Mouse (Mus musculus) embryonic stem cell, embryonic (primary cell): ENCODE data around the gene Pifo.
"Not testable (repeated sequence)": the region's sequence is repeated elsewhere in the genome, so short reads cannot be mapped to it uniquely, and the experiment has no call there.

Source experiments
- CTCF ChIA-PET, 4 experiments: fragments of 300-600 bp in 2 of 4; fragments of 350-600 bp in 2 of 4; sonication (Branson Sonifier 250); formaldehyde crosslinking; loops; one replicate each; lab custom pipeline; 2022; ENCODE audit warnings: inconsistent platforms in 2 of 4; lab: Charles Lee
- POLR2A ChIA-PET, 4 experiments: fragments of 300-600 bp in 2 of 4; fragments of 350-600 bp in 2 of 4; sonication (Branson Sonifier 250); formaldehyde crosslinking; loops; one replicate each; lab custom pipeline; 2022; ENCODE audit warnings: antibody characterized with exemption in 4 of 4, inconsistent platforms in 1 of 4; lab: Charles Lee

The Pifo gene

DNA sequence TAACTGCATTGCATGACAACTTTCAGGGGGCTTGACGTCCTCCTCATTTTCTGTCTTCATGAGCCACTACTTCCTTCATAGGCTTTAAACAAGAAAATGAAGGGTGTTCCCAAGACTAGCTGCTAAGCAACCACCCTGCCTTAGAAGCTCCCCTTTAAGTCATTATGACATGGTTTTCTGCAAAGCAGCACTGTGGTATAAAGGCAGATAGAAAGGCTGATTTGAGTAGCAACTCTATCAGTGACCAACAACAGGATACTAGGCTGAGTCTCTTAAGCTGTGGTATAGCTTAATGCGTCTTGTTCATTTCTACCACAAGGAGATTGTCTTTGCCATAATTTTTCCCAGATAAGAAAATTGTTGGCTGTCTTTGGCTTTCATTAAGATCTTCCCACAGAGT, at the start of gene Pifo:
Gene Pifo (minus strand): TSS at position 101 of the 400 bp plus-strand sequence.
- ChIA-PET POLR2A (no interaction called here), CTCF (no interaction called here)

DNA sequence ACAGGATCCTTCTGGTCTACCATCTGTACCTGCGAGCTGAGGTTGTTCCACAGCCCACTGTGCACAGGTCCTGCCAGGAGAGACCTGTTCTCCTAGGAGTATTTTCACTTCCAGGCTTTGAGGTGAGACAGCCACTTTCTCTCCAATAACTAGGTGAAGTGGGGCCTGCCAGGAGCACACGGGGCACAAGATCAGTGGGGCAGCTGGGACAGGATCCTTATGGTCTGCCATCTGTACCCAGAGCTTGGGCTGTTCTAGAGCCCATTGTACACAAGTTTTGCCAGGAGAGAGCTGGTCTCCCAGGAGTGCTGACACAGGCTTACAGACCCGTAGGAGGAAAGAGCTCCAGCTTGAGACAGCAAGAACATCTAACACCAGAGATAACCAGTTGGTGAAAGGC, 43.5 kb upstream of the Pifo start:
- ChIA-PET POLR2A (no interaction called here), CTCF (no interaction called here)

DNA sequence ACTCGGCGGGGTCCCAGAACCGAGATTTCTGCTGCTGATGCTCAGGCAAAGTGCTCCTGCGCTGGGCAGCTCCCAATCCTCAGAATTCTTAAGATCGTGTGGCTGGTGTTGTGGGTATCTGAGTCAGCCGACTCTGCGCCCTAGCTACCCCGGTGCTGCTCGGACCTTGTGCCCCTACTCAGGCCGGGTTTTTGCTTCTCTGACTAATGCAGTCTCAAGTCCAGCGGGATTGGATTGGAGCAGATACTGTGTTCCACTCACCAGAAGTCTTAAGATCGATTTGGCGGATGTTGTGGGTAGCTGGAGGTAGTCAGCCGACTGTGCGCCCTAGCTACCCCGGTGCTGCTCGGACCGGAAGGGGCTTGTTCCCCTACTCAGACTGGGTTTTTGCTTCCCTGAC, 37.5 kb upstream of the Pifo start:
- POLR2A ChIA-PET: no interaction called here
- CTCF ChIA-PET: interaction anchor here in 2 of 4 experiments (1.4 to 1.5 kb wide), 2 partner anchors 16 kb away, joined by 5 read pairs; no protein-coding TSS in a partner anchor

DNA sequence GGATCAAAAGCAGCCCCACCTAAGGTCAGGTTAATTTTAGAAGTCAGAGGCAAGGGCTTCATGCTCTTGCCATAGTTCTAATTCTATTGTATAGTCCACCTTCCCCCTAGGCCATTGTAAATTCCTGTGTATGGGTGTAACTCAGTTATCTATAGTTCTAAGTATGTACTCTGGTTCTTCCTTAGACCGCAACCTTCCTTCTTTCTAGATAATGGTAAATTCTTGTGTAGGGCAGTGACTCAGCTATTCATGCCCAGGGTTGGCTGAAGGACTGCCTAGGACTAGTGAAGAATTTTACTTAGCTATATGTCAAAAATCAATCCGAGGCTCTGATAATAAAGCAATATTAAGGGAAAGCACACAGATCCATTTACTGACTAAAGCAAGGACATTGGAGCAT, 25.9 kb upstream of the Pifo start:
- ChIA-PET POLR2A (no interaction called here), CTCF (no interaction called here)

DNA sequence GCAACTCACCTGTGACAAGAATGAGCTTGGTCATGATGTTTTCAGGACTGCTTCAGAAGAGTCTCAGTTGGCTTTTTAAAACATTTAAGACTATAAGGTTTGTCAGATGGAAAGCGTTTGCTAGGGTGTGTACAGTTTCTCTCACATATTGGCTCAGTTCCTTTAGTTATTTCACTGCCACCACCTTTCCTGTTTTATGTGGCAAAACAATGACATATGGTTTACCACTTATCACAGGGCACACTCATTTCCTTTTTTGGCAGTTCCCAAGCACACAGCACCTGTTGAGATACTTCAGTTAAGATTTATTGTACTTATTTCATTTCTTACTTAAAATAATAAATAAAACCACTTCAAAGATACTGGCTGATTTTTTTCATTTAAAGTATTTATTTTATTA, 18.3 kb upstream of the Pifo start, which contains the start of gene Chil5:
Gene Chil5 (minus strand): TSS at position 34 of the 400 bp plus-strand sequence.
- CTCF ChIA-PET: no interaction called here
- POLR2A ChIA-PET: no interaction called here

DNA sequence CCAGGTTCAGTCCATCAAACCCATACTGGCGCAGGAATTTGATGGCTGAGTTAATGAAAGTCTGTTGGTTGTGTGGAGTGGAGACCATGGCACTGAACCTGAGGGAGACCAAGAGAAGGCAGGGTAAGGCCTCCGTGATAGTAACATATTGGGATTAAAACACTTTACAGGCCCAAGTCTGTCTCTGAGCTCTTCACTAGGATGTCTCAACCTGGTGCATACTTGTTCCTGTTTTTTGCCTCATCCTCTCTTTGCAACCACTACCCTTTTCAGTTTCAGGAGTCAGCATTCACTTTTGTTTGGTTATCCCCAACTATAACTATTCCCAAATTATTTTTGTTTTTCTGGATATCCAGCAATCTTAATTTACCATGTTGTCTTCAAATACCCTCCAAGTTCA, 9.7 kb upstream of the Pifo start:
- ChIA-PET POLR2A (no interaction called here), CTCF (no interaction called here)

DNA sequence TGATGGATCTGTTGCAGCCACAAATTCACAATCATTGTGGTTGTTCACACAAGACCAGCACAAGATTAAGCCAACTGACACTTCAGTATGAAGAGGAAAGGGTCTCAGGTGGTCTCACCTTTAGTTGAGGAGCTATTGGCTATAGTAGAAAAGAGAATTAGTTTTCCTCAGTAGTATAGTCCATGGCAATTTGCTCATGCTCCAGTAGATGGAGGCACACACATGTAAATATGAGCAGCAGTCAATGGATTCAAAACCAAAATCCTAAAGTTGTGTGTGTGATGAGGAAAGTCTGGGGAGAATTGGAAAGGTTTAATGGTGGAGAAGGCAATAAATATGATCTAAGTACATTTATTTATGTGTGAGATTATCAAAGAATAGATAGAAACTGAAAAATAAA, 7.4 kb upstream of the Pifo start:
- POLR2A ChIA-PET: no interaction called here

DNA sequence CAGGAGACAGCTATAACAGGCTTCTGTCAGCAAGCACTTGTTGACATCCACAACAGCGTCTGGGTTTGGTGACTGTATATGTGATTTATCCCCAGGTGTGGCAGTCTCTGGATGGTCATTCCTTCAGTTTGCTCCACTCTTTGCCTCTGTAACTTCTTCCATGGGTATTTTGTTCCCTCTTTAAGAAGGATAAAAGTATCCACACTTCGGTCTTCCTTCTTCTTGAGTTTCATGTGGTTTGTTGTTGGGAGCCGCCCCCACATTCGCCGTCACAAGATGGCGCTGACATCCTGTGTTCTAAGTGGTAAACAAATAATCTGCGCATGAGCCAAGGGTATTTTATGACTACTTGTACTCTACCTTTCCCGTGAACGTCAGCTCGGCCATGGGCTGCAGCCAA, 11.1 kb downstream of the Pifo start:
- CTCF ChIA-PET: not testable (repeated sequence)
- POLR2A ChIA-PET: interaction anchor here in 1 of 4 experiments (0.6 kb wide), 1 partner anchor 1666 kb away, joined by 3 read pairs; no protein-coding TSS in a partner anchor

More for the DNA sequence above, 7.4 kb upstream of the Pifo start:
- CTCF ChIA-PET: interaction anchor here in 1 of 4 experiments (0.6 kb wide), 1 partner anchor 109 kb away, joined by 4 read pairs; no protein-coding TSS in a partner anchor

DNA sequence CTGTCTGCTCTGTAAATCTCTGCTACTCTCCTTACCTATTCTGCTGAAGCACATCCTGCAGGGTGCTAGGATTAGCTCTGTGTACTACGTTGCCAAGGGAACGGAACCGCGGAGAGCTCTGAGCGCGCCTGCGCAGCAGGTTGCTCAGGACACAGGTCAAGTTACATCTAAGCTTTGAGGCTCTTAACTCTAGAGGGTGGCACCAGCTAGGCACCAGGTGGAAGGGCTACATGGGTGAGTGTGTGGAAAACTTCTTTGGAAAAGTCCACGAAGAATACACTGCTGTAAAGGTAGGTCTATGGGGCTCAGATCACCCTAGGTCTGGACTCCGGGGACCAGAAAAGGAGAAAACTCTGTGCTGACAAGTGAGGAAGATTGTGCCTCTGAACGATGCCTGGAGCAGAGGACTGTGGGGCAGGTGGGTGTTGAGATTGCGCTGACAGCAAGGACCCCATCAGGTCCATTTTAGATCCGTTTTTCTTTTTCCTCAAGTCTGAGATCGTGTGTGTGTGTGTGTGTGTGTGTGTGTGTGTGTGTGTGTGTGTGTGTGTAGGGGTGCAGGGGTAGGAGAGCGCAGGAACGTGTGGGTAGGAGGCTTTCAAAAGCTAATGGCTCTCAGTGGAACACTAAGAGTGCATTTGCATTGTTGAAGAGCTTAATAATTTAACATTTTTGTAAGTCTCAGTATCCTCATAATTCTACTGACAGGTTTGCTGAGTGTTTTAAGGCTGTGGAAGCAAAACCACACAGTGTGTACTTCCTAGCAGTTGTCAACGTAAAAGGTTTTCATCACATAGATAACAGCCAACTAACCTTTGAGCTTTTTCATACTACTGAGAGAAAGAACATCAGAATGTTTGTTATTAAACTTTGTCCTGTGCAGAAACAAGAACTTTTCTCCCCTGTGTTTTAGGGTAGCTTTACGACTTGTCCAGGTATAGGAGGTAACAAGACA, 12.8 kb downstream of the Pifo start:
- ChIA-PET CTCF (interaction anchor here (0.7 to 1.4 kb wide), 5 partner anchors 11 to 327 kb away, joined by 3 to 4 read pairs (median 3); no protein-coding TSS in a partner anchor), POLR2A (interaction anchor here in 3 of 4 experiments (0.6 to 1.5 kb wide), 5 partner anchors 10 to 546 kb away, joined by 3 to 5 read pairs (median 3); partner anchors contain the start of genes Wdr77 (in 2 of the 3), Cept1 (in 1 of the 3) and Dram2 (in 1 of the 3))

DNA sequence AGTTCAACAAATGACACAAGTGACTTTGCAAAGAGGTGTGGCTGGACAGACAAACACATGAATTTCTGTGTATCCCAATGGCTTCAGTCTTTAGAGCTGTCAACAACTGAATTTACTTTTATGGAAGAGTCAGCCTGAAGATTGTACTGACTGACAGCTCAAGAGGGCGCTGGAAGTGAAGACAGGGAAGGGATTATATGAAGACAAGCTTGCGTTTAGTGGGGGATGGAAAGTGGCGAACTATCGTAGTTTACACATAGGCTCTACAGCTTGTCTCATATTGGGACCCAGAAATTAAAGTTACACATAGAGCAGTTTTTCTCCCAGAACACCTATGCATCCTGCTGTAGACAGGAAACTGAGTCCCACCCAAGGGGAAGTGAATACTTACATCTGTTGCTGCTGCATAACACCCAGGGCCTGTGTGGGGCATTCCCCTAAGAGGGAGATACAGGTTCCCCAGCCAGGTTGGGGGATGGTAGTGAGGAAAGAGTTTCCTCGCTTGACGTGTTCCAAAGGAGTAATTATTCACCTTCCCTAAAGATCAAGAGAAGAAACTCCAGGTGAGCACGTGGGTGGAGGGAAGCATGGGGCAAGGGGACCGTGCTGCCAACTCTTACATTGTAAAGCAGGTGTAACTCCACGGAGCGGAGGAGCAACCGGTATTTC, 13.6 kb downstream of the Pifo start:
- CTCF ChIA-PET: interaction anchor here in 3 of 4 experiments (0.7 to 1.4 kb wide), 4 partner anchors 10 to 327 kb away, joined by 3 to 4 read pairs (median 4); no protein-coding TSS in a partner anchor
- POLR2A ChIA-PET: interaction anchor here in 3 of 4 experiments (0.6 to 1.5 kb wide), 5 partner anchors 11 to 547 kb away, joined by 3 to 5 read pairs (median 3); partner anchors contain the start of genes Wdr77 (in 2 of the 3), Cept1 (in 1 of the 3) and Dram2 (in 1 of the 3)

DNA sequence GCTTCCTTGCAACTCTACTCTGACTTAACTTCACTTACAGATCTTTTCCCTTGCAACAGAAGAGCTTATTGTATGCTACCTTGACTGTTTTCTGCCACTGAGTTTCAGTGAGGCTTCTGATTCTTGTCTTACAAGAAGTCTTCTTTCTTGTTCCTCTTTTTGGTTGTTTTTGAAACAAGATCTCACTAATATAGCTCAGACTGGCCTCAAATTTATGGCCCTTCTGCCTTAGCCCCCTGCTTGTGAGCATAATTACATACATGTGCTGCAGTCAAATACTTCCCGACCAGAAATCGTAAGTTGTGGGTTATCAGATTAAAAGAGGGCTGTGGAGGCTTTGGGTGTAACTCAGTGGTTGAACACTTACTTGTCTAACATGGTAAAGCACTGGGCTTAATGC, 19.7 kb downstream of the Pifo start:
- ChIA-PET POLR2A (no interaction called here), CTCF (interaction anchor here in 1 of 4 experiments (0.7 kb wide), 1 partner anchor 881 kb away, joined by 4 read pairs; no protein-coding TSS in a partner anchor)

DNA sequence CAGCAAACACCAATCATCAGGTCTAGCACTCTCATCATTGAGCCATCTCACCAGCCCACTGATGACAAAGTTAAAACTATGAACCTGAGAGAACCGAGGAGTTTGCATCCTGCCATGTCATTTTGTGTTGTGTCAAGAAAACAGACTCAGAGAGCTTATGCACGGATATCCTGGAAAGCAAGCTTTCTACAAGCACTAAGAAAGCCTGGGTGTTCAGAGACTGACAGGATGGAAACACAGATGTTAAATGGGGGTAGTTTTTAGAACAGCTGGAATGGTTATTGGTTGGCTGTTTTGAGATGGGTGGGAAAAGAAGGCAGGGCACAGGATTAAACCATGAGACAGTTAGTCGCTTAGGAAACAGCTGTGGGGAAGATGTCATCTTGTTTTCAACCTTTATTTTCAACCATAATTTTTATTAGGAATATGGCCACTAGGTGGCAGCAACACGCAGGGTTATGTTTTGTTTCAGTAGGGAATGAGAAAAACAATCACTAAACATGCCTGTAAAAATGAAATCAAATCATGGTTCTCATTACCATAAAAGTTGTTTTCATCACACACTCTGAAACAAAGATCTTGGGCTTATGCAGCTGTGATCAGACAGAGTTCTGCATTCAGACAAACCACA, 22.7 kb downstream of the Pifo start:
- ChIA-PET CTCF (interaction anchor here in 1 of 4 experiments (1.2 kb wide), 1 partner anchor 76 kb away, joined by 3 read pairs; no protein-coding TSS in a partner anchor), POLR2A (no interaction called here)

DNA sequence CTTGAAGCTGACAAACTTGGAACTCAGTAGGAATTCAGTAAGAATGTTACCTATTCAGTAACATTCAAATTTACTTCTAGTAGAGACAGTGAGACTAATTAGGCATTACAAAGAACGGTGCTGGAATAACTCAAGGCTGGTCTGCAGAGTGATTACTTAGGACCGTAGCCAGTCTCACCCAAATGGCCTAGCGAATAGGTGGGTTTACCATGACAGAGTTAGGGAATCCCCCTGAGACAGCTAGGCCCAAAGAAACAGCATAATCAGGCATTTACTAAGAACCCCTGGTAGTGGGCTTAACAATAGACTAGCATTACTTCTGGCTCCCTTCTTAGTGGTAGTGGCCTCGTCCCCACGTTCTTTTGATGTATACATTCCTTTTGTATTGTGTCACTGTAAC, 24.8 kb downstream of the Pifo start:
- POLR2A ChIA-PET: interaction anchor here in 1 of 4 experiments (0.9 to 1.1 kb wide), 2 partner anchors 21 to 31 kb away, joined by 3 read pairs; no protein-coding TSS in a partner anchor
- CTCF ChIA-PET: interaction anchor here in 1 of 4 experiments (0.6 kb wide), 1 partner anchor 1195 kb away, joined by 3 read pairs; no protein-coding TSS in a partner anchor

DNA sequence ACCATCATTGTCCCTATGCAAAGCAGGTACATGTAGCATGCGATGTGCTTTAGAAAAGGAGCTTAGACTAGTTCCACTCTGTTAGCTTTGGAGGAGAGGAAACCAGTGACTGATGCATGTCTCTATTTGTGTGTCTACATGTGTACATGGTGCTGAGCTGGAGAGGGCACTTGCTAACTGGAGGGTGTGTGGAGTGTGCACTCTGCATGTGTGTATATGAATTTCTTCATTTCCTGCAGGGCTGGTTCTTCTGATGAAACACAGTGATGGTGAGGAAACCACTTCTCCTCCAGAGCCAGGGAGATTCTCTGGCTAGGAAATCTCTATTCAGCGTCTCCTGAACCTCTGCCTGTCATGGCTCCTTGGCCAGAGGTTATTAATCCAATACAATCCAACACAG, 40.3 kb downstream of the Pifo start:
- POLR2A ChIA-PET: interaction anchor here in 3 of 4 experiments (1.0 to 9.9 kb wide), 9 partner anchors 9 to 15 kb away, joined by 3 to 94 read pairs (median 4); partner anchors contain the start of genes Wdr77 (in 3 of the 3) and Atp5f1 (in 1 of the 3)
- CTCF ChIA-PET: no interaction called here

DNA sequence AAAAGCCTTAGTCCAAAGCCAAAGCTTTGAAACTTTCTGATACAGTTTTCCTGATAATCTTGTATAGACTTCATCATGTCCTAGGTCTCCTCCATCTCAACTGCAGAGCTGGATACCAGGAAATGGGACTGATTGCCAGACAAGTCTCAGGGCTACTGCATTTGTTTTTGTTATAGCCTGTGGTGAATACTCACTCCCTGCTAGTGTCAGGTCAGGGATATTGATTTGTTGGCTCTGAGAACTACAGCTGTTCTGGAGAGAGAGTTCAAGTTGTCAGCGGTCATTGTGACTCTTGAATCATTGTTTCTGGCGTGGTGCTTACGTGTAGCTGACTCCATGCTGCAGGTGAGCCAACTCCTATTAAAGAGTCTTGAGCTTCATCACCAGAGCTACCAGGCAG, 41.0 kb downstream of the Pifo start, which contains the start of gene Ovgp1:
Gene Ovgp1 (plus strand): TSS at position 301 of the 400 bp plus-strand sequence.
- ChIA-PET CTCF (no interaction called here), POLR2A (interaction anchor here in 3 of 4 experiments (0.7 to 9.9 kb wide), 10 partner anchors 8 to 37 kb away, joined by 3 to 94 read pairs (median 4); partner anchors contain the start of genes Wdr77 (in 3 of the 3) and Atp5f1 (in 1 of the 3))

DNA sequence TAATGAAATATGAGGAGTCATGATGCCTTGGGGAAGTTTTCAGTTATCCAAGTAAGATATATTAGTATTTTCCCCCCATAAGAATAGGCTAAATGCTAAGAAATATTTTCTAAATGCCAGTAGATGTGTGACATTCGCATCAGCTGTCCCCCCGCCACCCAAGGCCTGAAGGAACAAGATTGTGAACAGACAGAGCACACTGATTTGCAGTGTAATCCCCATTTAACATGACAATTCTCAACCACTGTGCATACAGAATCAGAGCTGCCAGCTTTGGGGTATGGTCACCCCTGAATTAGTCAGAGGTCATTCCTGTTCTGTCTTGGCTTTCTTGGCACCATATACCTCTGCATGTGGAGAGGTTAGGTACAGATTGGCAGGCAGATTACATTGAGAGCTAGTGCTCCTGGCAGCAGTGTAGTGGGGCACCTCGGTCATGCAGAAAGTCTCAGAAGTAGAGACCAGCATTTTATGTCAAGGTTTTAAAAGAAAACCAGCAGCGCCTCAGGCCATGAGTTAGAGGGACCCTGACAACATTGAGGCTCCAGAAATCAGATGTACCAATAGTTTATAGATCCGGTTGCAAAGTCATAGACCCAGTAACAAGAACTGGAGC, 42.5 kb downstream of the Pifo start:
- CTCF ChIA-PET: no interaction called here
- POLR2A ChIA-PET: interaction anchor here in 3 of 4 experiments (0.7 to 9.9 kb wide), 10 partner anchors 8 to 43 kb away, joined by 3 to 94 read pairs (median 4); partner anchors contain the start of genes Wdr77 (in 2 of the 3) and Atp5f1 (in 1 of the 3)

DNA sequence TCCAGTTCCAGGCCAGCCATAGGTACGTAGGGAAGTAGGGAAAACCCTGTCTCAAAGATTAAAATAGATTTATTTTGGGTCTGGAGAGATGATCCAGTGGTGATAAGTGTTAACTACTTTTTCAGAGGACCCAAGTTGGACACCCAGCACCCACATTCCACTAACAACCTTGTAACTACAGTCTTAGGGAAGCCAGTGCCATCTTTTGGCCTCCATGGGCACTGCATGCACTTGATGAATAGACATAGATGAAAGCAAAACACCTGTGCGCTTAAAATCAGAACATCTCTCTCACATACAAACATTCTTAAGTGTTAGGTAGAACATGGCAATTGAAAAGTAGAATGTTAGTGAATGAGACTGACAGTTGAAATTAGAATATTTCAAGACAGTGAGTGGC, 53.7 kb downstream of the Pifo start:
- POLR2A ChIA-PET: interaction anchor here in 3 of 4 experiments (0.6 to 5.4 kb wide), 11 partner anchors 8 to 867 kb away, joined by 3 to 94 read pairs (median 6); partner anchors contain the start of genes Ovgp1 (in 3 of the 3), Cept1 (in 1 of the 3), Ddx20 (in 1 of the 3) and Dram2 (in 1 of the 3)
- CTCF ChIA-PET: interaction anchor here in 1 of 4 experiments (1.0 kb wide), 1 partner anchor 286 kb away, joined by 3 read pairs; no protein-coding TSS in a partner anchor
